Mouse (Mus musculus) forebrain, embryonic 13.5 days (tissue): ENCODE data around the gene Cbln3. TPM values are rescaled to one million over a fixed set of nuclear protein-coding genes. Genes with fewer than 3 reads are reported as not detected.

Experiments used
- ATAC-seq: fragments of 200-750 bp; cut with Nextera tagmentation; 2 replicates; pipeline ENCODE4 v1.8.0; 2017
- H3K27ac ChIP-seq: fragments of 300-500 bp; sonication (generic); 2 replicates; pipeline ENCODE4 v1.5.1; 2015; ENCODE audit warnings: inconsistent platforms, mild to moderate bottlenecking, moderate library complexity
- H3K27me3 ChIP-seq: fragments of 300-500 bp; sonication (generic); 2 replicates; pipeline ENCODE4 v1.6.1; 2015; ENCODE audit warnings: mild to moderate bottlenecking, inconsistent platforms
- H3K36me3 ChIP-seq: fragments of 300-500 bp; sonication (generic); 2 replicates; pipeline ENCODE4 v1.6.1; 2015; ENCODE audit warnings: mild to moderate bottlenecking, inconsistent platforms; ENCODE audit not compliant: poor library complexity, severe bottlenecking
- H3K4me1 ChIP-seq: fragments of 300-500 bp; sonication (generic); 2 replicates; pipeline ENCODE4 v1.6.1; 2015; ENCODE audit warnings: inconsistent platforms
- H3K4me2 ChIP-seq: fragments of 300-500 bp; sonication (generic); 2 replicates; pipeline ENCODE4 v1.6.1; 2015; ENCODE audit warnings: inconsistent platforms, mild to moderate bottlenecking, moderate library complexity
- H3K4me3 ChIP-seq: fragments of 300-500 bp; sonication (generic); 2 replicates; pipeline ENCODE4 v1.5.1; 2015; ENCODE audit warnings: mild to moderate bottlenecking, inconsistent platforms
- H3K9ac ChIP-seq: fragments of 300-500 bp; sonication (generic); 2 replicates; pipeline ENCODE4 v1.6.1; 2015; ENCODE audit warnings: mild to moderate bottlenecking, inconsistent platforms
- H3K9me3 ChIP-seq: fragments of 300-500 bp; sonication (generic); replicated peaks from 2 replicates; pipeline ENCODE4 v1.6.1; 2016; ENCODE audit warnings: inconsistent platforms
- WGBS: fragments of 180-500 bp; shearing (Covaris S2); methylation state at CpG from one replicate; pipeline ENCODE4 v1.1.7; 2015; 5-methylcytosine and 5-hydroxymethylcytosine counted together
- polyA plus RNA-seq: library from polyadenylated mRNA; unstranded; fragments of >200 nt; fragmentation: Nextera tagmentation; extraction: Ambion mirVana; gene quantifications from 2 replicates; pipeline ENCODE4 v1.2.1, GENCODE M21; 2015

Cbln3 gene
- 0.08 and 0.18 TPM in 2 replicates for polyA plus RNA-seq

DNA sequence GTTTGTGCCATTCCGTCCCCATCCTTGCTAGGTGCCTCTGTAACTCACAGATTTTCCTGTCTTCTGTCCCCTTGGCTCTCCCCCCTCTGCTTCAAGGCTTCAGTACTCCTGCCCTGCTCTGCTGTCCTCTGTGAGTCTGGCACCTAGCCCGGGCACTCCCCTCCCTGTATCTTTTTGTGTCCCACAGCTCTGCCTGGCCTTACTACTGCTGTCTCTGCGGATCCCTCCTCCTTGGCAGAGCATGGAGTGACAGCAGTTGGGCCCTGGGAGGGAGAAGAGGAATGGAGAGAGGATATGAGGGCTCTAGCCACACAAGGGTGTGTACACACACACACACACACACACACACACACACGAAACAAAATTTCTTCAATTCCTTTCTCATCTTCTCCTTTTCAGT is at the start of gene Cbln3:
Cbln3 (minus strand) TSS at position 227 of the 400 bp plus-strand sequence.
- H3K9ac ChIP-seq, result peak within 1 kb of the TSS; percentile 80
- peak within 1 kb of the TSS; percentile 85 for H3K4me3 ChIP-seq
- WGBS, result 22% methylated on average over 4 of the region's 4 CpGs
- ATAC-seq, result peak; percentile 23
- H3K27me3 ChIP-seq, result no peaks in the 10 kb centered on the region
- peaks cover 27% of the 10 kb centered on the region for H3K4me1 ChIP-seq
- no peaks in the 10 kb centered on the region for H3K9me3 ChIP-seq
- peaks cover 28% of the 10 kb centered on the region for H3K36me3 ChIP-seq
- H3K4me2 ChIP-seq, result peak within 1 kb of the TSS; percentile 79
- H3K27ac ChIP-seq, result peak within 1 kb of the TSS; percentile 69

DNA sequence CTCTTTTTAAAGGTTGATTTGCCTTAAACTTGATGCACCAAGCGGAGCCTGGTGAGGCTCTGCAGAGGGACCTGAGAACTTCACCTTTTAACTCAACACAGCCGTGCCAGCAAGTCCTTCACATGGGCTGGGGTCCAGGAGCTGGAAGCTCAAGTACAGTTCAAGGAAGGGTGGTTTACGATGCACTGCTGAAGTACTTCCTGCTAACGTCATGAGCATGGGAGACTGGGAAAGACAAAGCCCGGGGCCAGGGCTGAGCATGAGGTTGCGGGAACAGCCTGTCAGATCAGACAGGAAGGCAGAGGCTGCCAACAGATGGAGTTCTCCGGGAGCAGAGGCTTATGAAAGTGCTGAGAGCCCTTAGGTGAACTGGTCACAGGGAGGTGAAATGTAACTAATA is 49.4 kb upstream of the Cbln3 start:
- ATAC-seq, result no peak
- no peaks in the 10 kb centered on the region for H3K36me3 ChIP-seq
- no peak overlapping the region for H3K27ac ChIP-seq
- H3K4me2 ChIP-seq, result no peak overlapping the region
- H3K4me3 ChIP-seq, result no peak overlapping the region
- no peaks in the 10 kb centered on the region for H3K27me3 ChIP-seq
- H3K9me3 ChIP-seq, result no peaks in the 10 kb centered on the region
- no peak overlapping the region for H3K9ac ChIP-seq
- WGBS, result 63% methylated on average over 7 of the region's 7 CpGs
- no peaks in the 10 kb centered on the region for H3K4me1 ChIP-seq

DNA sequence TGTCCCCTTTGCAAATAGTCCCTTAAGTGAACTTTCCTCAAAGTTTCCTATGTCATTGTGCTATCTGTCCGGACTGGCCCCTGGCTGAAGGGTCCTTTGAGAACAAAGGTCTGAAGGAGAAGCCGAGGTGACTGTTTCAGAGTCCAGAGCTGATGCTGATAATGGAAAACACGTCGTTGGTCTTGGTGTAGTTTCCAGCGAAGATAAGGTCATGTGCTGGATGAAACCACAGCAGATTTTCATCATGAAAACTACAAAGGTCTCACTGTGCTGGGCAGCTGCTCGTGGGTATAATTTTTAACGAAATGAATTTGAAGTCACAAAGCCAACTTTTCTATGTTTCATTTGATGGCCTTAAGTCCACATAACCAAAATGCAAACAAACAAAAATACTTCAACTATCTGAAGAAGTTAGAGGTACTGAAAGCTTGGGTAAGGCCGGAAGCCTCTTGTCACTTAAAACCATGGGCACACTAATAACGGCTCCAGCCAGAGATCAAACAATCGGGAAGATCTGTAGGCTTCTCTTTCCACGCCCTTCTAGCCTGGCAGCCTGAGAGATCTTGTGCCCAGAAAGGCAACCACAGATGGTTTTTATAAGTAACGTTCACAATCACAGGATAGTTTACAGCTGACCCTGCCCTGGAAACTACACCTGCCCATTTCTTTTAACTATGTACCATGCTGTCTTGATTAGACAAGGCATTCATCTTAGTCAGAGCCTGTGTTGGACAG is 45.2 kb upstream of the Cbln3 start:
- H3K9me3 ChIP-seq, result no peaks in the 10 kb centered on the region
- WGBS, result 83% methylated on average over 12 of the region's 12 CpGs

DNA sequence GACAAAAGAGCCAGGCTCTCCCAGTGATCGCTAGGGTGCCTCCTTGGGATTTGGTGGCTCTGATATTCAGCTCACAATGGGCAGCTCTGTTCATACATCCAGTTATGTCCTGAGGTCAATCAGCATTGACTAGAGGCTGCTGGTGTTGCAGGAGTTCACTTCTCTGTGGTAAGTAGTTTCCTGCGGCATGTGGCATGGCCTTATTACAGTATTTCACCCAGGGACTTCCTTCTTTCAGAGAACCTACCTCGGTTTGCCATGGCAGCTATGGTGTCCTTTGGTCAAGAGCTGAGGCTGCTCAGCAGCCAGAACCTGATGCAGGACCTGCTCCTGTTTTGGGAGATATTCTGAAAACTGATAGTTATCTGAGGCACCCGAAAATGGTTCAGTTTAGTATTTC is 42.7 kb upstream of the Cbln3 start:
- no peaks in the 10 kb centered on the region for H3K36me3 ChIP-seq
- 90% methylated on average over 4 of the region's 4 CpGs for whole genome bisulfite sequencing
- no peak overlapping the region for H3K4me3 ChIP-seq
- H3K4me2 ChIP-seq, result no peak overlapping the region
- H3K4me1 ChIP-seq, result no peaks in the 10 kb centered on the region
- H3K27me3 ChIP-seq, result no peaks in the 10 kb centered on the region
- no peak overlapping the region for H3K27ac ChIP-seq
- H3K9me3 ChIP-seq, result no peaks in the 10 kb centered on the region
- no peak for ATAC-seq
- no peak overlapping the region for H3K9ac ChIP-seq

More for the DNA sequence above, 45.2 kb upstream of the Cbln3 start:
- Histone ChIP-seq H3K27ac (no peak overlapping the region), H3K4me2 (no peak overlapping the region), H3K4me1 (no peaks in the 10 kb centered on the region), H3K27me3 (no peaks in the 10 kb centered on the region), H3K36me3 (no peaks in the 10 kb centered on the region), H3K9ac (no peak overlapping the region), H3K4me3 (no peak overlapping the region)
- no peak for ATAC-seq

DNA sequence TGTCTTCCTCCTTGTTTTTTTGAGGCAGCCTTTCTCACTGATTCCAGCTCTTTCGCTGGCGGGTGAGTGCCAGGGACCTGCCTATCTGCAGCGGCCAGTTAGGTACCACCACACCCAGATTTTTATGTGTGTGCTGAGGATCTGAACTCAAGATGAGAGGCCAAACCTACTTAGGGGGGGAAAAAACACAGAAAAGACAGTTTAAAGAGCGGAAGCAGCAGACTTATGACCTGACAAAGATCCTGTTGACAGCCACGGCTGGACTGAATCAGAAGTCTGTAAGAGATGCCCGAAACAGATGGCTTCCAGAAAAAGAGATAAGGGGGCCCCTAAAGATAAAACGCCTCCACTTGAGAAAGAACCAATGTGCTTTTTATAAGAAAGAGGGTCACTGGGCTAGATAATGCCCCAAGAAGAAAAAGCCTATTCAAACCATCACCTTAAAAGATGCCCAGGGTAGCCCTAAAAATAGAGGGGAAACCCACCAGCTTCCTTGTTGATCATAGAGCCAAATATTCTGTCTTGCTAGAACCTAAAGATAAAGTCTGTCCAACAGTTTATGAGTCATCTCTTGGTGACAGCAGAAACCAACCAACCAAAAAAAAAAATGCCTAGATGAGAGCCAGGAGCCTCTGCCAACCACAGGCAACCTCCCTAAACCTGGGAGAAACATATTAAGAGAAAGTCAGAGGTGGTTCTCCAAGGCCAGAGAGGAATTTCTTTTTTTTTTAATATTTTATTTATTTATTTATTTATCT is 38.5 kb upstream of the Cbln3 start:
- ATAC-seq, result no peak
- Histone ChIP-seq H3K27ac (no peak overlapping the region), H3K4me2 (no peak overlapping the region), H3K9ac (no peak overlapping the region), H3K4me3 (no peak overlapping the region), H3K27me3 (no peaks in the 10 kb centered on the region), H3K4me1 (no peaks in the 10 kb centered on the region), H3K36me3 (no peaks in the 10 kb centered on the region), H3K9me3 (no peaks in the 10 kb centered on the region)
- 89% methylated on average over 7 of the region's 7 CpGs for WGBS

DNA sequence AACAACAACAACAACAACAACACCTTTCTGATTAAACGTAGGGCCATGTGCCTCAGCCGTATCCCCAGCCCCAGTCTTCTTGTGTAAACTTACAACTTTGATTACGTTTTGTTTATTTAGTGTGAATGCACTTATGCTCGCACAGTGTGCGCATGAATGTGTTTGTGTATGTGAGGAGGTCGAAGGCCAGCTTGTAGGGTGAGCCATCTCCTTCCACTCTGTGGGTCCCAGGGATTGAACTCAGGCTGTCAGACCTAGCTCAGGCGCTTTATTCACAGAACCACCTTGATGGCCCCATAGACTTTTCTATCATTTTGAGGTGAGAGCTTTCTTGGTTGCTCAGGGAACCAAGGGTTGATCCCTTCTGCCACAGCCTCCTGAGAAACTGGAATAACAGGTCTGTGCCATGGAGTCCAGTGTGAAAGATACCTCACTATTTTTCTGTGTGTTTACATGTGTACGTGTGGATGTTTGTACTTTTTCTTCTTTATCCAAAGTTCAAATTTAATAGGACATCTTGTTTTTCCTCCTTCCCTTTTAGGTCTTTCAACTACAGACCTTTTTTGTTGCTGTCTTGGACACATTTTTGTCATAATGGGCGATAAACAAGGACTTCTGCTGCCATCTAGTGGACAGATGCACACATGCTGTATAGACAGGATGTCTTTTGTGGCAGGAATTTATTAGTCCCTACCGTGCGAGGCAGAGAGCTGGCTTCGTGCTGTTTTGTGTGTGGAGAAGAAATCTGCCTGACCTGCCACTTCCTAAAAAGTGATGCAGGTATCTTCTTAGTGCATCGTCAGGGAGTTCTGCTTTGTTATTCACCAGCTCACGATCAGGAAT is 34.3 kb upstream of the Cbln3 start:
- H3K27me3 ChIP-seq, result no peaks in the 10 kb centered on the region
- WGBS, result 43% methylated on average over 14 of the region's 14 CpGs
- H3K9me3 ChIP-seq, result no peaks in the 10 kb centered on the region
- peak overlapping the region; percentile 36; the same call in 1 of the 2 replicates for H3K4me2 ChIP-seq
- no peak overlapping the region for H3K27ac ChIP-seq
- H3K9ac ChIP-seq, result peak overlapping the region; percentile 48; the same call in 1 of the 2 replicates
- peak; percentile 90 for ATAC-seq
- no peaks in the 10 kb centered on the region for H3K4me1 ChIP-seq
- no peak overlapping the region for H3K4me3 ChIP-seq
- no peaks in the 10 kb centered on the region for H3K36me3 ChIP-seq

DNA sequence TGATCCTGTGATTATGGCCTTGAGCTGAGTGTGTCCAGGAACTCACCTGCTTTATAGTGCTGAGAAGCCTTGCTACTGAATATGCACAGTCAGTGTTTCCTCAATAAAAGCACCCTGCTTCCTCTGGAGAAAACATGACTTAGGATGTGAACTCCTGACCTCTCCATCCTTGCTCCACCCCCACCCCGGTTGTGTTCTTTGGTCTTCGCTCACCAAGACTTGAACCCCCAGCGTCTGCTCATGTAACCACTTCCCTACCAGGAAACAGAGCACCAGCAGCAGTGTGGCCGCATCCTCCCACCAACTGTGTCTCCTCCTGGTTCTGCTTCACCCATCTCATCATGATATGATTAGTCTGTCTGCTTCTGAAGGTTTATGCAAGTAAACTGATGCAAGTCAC is 29.2 kb upstream of the Cbln3 start:
- ATAC-seq, result no peak
- Histone ChIP-seq H3K4me2 (no peak overlapping the region), H3K36me3 (no peaks in the 10 kb centered on the region), H3K4me1 (no peaks in the 10 kb centered on the region), H3K9ac (no peak overlapping the region), H3K9me3 (no peaks in the 10 kb centered on the region), H3K27me3 (no peaks in the 10 kb centered on the region), H3K4me3 (no peak overlapping the region), H3K27ac (no peak overlapping the region)
- WGBS, result 65% methylated on average over 4 of the region's 4 CpGs

DNA sequence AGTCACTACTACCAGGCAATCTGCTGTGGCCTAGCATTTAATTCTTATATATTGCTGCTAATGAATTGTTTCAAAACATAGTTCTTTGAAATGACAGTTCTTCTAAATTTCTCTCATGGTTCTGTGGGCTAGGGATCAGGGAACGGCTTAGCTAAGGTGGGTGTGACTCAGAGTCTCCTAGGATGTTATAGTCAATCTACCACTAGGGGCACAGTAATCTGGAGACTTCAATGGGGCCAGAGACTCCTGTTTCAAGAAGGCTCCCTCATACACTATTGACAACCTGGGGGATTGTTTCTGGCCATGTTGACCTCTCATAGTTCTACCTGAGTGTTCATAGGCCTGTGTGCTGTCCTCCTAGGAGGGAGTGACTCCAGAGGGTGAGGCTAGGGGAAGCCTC is 21.3 kb upstream of the Cbln3 start:
- Histone ChIP-seq H3K36me3 (no peaks in the 10 kb centered on the region), H3K4me1 (peaks cover 5% of the 10 kb centered on the region; the same call in 1 of the 2 replicates), H3K27me3 (no peaks in the 10 kb centered on the region), H3K4me2 (no peak overlapping the region), H3K27ac (no peak overlapping the region), H3K9me3 (no peaks in the 10 kb centered on the region), H3K9ac (no peak overlapping the region), H3K4me3 (no peak overlapping the region)
- WGBS, result 35% methylated on average over 1 of the region's 1 CpGs
- ATAC-seq, result no peak

DNA sequence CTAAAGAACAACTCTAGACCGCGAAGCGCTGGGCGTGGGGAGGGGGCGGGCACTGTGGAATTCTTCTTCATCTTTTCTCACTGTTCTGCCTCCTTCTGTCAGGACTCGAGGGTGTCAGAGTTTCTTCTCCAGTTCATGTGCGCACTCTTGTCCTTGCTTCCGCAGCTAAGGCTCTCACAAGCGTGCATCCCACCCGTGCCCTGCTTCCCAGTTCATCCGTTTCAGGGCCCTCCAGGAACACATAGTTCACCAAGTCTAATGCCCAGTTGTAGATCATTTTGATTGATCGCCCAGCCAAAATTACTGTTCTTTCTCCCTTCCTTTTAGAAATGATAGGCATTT is 16.2 kb upstream of the Cbln3 start:
- Histone ChIP-seq H3K36me3 (peaks cover 30% of the 10 kb centered on the region), H3K4me3 (peak overlapping the region; percentile 47), H3K4me1 (peaks cover 21% of the 10 kb centered on the region), H3K4me2 (peak overlapping the region; percentile 81), H3K9me3 (no peaks in the 10 kb centered on the region), H3K27ac (0 out of 2 replicates have a peak overlapping the region, but pooled peaks have one; percentile 4), H3K27me3 (no peaks in the 10 kb centered on the region), H3K9ac (peak overlapping the region; percentile 76)
- WGBS, result 5% methylated on average over 12 of the region's 12 CpGs
- ATAC-seq, result peak; percentile 48; the same call in 1 of the 2 replicates

DNA sequence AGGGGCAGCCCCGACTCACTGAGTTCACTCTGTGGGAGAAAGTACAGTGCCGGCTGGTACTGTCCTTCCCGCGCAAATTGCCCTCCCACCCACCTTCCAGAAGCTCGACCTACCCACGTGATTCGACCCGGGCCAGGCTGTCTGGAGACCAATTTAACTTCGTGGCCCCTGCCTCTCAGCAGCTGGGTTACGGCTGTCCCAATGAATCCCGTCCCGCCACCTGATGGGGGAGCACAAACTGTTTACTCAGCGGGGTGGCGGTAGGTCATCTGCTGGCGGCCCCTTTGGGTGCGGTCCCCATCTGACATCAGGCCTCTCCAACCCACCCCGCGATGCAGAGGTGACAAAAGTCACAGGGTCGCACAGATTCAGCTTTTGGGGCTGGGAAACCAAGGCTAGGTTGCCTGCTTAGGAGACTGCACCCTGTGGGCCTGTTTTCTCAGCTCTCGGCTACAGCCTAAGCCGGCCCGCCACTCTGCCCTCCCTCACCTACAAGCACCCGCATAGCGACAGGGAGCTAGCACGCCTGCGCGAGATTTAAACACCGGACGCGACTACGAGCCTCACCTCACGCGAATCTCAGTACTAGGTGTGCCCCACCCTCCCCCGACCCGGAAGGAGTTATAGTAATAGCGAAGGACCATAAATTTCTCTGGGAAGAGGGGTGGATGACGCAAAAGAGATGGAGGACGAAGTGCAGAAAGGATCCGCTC is 15.7 kb upstream of the Cbln3 start, which contains the start of gene Sdr39u1:
Sdr39u1 (minus strand) TSS at position 593 of the 713 bp plus-strand sequence.
- WGBS, result 3% methylated on average over 39 of the region's 39 CpGs
- Histone ChIP-seq H3K9me3 (no peaks in the 10 kb centered on the region), H3K27me3 (no peaks in the 10 kb centered on the region), H3K9ac (peak within 1 kb of the TSS; percentile 76), H3K4me2 (peak within 1 kb of the TSS; percentile 81), H3K36me3 (peaks cover 35% of the 10 kb centered on the region), H3K4me3 (peak within 1 kb of the TSS; percentile 47), H3K27ac (0 out of 2 replicates have a peak within 1 kb of the TSS, but pooled peaks have one; percentile 4), H3K4me1 (peaks cover 21% of the 10 kb centered on the region)
- ATAC-seq, result peak; percentile 94

DNA sequence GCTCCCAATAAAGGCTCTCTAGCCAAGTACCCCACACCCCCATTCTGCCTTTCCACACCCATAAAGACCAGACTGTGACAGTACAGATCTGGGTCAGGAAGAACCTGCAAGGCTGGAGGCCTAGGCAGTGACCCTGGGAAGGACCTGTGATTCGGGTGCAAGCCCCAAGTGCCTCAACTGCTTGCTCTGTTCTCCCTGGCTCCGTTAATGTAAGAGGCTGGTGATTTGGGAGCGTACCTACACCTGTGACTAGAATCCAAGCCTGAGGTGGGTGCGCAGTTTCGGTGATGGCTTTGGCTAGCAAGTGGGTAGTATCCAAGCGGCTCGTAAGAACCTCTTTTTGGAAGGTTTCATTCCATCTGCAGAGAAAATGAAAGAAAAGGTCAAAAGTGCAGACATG is 14.8 kb upstream of the Cbln3 start:
- H3K36me3 ChIP-seq, result peaks cover 45% of the 10 kb centered on the region
- no peak overlapping the region; the same call in 1 of the 2 replicates for H3K9ac ChIP-seq
- 86% methylated on average over 7 of the region's 7 CpGs for WGBS
- H3K4me3 ChIP-seq, result no peak overlapping the region; the same call in 1 of the 2 replicates
- H3K27ac ChIP-seq, result no peak overlapping the region
- H3K27me3 ChIP-seq, result no peaks in the 10 kb centered on the region
- H3K9me3 ChIP-seq, result no peaks in the 10 kb centered on the region
- H3K4me1 ChIP-seq, result peaks cover 21% of the 10 kb centered on the region
- no peak for ATAC-seq
- peak overlapping the region; percentile 81 for H3K4me2 ChIP-seq
